Mouse (Mus musculus) heart, postnatal 25 days (tissue): ENCODE measurements at regions not wholly inside any gene's neighbourhood (a gene's known extent, or its start where the extent isn't known, plus 50 kb on each side); places are given as distances from the start of the nearest gene placed in this dataset.

Source experiments
- DNase-seq: peaks from one replicate; pipeline ENCODE4 v3.0.0; 2022; ENCODE audit warnings: low spot score
- intact Hi-C: fragments of 180-260 bp; cut with DNase I; formaldehyde crosslinking; loops from one replicate; pipeline ENCODE4 v1.15.1; 2025

DNA sequence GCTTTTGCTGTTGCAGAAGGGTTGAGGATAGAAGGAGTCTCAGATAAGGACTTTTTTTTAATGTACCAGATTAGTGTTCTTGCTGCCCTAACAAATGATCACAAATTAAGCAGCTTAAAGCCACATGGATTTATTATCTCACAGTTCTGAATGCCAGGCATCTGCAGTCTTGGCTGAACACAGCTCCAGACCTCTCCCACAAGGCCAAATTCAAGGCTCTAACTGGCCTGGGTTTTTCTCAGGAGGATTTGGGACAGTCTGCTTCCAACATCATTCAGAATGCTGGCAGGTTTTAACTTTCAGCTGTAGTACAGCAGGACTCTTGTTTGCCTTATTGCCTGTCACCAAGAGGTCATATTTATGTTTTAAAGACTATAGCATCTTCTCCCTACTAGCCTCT is 329.7 kb upstream of the Chrm2 start:
- intact Hi-C loops, result no loop called here
- no peak for DNase-seq

- intact Hi-C loops, result no loop called here
- DNase-seq, result no peak
Observed at GRCm38 (mm10) chr6:36060411-36060810, 327.5 kb upstream of the Chrm2 start.

GRCm38 (mm10) chr6:36064919-36065318 is 323.0 kb upstream of the Chrm2 start:
- DNase-seq, result no peak
- intact Hi-C loops, result no loop called here

DNA sequence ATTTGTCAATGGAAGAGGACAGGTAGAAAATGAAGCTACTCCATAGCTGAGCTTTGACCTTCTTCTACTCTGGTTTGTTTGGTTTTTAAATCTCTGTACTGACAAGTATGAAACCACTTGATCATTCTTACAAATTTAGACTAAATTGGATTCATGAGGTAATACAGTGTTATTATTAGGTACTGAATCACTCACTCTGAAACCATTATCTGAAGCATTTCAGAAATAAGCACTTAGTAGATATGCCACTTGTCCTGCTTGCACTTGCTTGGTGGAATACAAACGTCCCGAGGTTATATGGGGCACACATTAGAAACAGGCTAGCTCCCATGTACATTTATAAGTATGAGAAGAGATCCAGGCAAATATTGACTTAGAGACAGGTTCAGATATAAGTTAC is 319.2 kb upstream of the Chrm2 start:
- intact Hi-C loops, result no loop called here
- no peak for DNase-seq

DNA sequence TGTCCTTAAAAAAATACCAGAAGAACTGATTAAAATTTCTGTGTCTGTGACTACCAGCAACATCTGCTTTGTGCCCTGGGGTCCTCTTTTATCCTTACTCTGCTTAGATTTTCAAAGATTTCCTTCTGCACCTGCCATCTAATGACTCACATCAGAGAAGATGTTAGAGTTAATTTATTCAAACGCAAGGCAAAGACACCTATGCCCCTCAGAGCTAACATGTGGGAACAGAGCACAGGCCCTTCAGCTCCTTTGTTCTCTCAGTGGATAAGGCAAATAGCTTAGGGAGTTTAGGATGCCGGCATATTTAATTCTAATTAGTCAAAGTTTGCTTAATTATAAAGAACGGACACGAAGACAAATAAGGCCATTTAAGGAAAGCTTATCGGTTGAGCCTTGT is 308.3 kb upstream of the Chrm2 start:
- intact Hi-C loops, result no loop called here
- no peak for DNase-seq

GRCm38 (mm10) chr6:36093584-36093983 is 294.3 kb upstream of the Chrm2 start:
- intact Hi-C loops, result no loop called here
- no peak for DNase-seq

DNA sequence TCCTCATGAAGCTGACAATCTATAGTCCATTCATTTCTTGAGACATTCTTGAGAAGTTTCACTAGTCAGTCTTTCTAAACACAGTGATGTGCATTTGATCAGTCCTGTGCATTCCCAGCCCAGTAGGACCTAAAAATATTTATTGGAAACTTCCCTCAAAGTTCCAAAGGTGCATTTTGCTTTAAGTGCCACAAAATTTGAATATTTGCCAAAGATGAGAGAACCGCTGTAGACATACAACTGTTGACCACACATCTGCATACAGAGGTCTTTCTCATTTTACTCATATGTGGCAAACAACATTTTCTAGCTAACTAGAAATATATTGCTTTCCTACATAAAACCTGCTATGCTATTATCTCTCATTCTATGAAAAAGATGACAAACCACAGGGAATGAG is 293.8 kb upstream of the Chrm2 start:
- intact Hi-C loops, result no loop called here
- no peak for DNase-seq

- DNase-seq, result no peak
- intact Hi-C loops, result no loop called here
Observed at GRCm38 (mm10) chr6:36097391-36097790, 290.5 kb upstream of the Chrm2 start.

DNA sequence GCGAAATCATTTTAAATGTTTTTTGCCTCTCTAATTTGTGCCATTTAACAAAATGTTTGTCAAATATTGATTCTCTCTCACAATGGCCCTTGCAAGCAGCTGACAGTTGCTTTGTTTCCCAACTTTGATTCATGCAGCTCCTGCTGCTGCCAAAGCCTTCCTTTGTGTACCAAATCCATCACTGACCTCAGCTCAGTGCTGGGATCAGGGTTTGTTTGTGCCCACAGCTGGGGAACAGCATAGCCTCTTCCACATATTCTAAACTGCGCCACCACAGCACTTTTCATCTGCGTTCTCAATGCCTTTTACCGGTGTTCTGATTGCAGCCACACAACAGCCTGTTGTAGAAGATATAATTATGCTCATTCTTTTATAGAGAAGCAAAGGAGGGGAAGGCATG is 289.7 kb upstream of the Chrm2 start:
- DNase-seq, result no peak
- intact Hi-C loops, result no loop called here

GRCm38 (mm10) chr6:36108830-36109229 is 279.1 kb upstream of the Chrm2 start:
- no peak for DNase-seq
- intact Hi-C loops, result no loop called here

- no peak for DNase-seq
- intact Hi-C loops, result no loop called here
Observed at GRCm38 (mm10) chr6:36137223-36137622, 250.7 kb upstream of the Chrm2 start.

DNA sequence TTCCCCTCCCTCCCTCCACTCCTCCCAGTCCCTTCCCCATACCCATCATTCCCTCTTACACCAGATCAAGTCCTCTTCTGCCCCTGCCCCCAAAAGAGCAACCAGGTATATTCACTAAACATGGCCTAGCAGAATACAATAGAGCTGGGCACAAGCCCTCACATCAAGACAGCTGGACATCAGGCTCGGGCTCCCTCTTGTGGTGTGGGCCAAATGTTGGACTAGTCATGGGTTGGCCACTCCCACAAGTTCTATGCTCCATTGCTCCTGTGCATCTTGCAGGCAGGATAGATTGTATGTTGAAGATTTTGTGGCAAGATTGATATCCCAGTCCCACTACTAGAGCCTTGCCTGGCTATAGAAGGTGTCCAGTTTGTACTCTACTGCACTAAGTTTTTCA is 240.6 kb upstream of the Chrm2 start:
- intact Hi-C loops, result no loop called here
- DNase-seq, result no peak

GRCm38 (mm10) chr6:36174514-36174913 is 213.4 kb upstream of the Chrm2 start:
- intact Hi-C loops, result no loop called here
- DNase-seq, result no peak

DNA sequence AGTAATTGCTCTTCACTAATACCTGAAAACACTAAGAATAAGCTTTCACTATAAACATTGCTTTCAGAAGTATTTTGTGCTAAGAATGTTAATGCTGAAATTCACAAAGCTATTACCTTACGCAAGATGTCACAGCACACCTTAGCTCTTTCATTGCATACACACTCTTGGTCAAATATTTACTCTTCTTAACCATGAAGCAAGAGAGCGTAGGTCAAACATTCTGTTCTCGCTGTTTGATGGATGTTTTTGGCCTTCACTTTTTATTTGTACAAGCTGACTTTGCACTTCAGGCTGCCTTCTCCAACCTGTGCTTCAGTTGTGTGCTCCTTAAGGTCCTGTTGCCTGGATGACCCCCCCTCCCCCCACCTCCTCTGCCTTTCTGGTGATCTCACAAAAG is 212.8 kb upstream of the Chrm2 start:
- DNase-seq, result no peak
- intact Hi-C loops, result no loop called here

GRCm38 (mm10) chr6:36179895-36180294 is 208.0 kb upstream of the Chrm2 start:
- intact Hi-C loops, result no loop called here
- DNase-seq, result no peak

- no peak for DNase-seq
- intact Hi-C loops, result no loop called here
Observed at GRCm38 (mm10) chr6:36182698-36183097, 205.2 kb upstream of the Chrm2 start.

DNA sequence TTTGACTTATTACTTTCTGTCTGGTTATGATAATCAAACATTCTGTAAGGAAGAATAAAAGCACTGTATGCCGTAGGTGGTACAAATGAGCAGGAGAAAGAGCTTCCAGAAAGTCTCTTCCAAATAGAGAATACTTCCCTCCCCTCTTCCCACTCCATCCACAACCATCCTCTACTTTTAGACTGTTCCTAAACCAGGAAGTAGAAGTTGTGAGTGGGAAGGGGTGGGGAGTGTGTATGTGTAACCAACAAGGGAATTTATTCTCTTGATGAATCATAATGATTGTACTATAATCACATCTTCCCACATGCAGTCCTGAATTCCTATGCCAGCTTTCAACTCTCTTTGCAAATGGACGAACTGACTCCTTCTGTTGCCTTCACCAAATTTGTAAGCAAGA is 181.2 kb upstream of the Chrm2 start:
- no peak for DNase-seq
- intact Hi-C loops, result no loop called here

DNA sequence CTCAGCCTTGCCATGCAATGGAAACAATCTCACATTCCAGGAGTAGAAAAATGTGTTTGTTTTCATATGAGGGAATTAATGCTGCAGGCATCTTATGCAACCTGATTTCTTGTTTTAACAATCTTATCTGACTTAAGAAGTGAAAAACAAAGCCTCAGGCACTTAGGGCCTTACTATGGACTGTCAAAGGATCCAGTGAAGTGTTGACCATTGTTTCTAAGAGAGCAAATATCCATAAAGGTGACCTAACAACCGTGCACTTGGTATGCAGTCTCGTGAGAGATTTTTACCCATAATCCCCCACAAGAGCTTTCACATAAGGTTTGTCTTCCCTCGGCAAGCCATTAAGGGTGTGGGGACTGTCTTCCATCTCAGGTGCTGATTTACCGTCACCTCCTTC is 166.6 kb upstream of the Chrm2 start:
- intact Hi-C loops, result no loop called here

GRCm38 (mm10) chr6:36234438-36234837 is 153.4 kb upstream of the Chrm2 start:
- DNase-seq, result no peak
- intact Hi-C loops, result no loop called here

More for the DNA sequence above, 166.6 kb upstream of the Chrm2 start:
- no peak for DNase-seq

DNA sequence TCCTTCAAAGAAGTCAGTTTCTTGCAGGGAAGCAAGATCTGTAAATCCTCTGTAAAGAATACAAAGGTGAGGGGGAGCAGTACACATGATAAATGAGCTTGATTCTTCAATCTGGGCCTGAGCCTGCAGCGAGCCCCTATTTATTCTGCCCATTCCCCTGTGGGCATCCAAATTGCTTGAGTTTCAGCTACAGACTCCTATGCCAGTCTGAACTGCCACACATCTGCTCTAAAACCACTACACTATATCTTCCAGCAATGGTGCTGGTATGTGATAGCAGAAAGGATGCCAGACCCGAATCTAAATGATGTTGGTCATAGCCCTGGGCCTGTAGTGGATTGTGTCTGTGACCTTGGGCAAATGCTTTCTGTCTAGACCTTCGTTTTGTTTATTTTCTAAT is 140.9 kb upstream of the Chrm2 start:
- intact Hi-C loops, result loop anchor here (5.0 kb wide), 1 partner anchor 240 kb away; no protein-coding TSS in a partner anchor

GRCm38 (mm10) chr6:36248219-36248618 is 139.7 kb upstream of the Chrm2 start:
- intact Hi-C loops, result loop anchor here (5.0 kb wide), 1 partner anchor 241 kb away; no protein-coding TSS in a partner anchor

More for the DNA sequence above, 140.9 kb upstream of the Chrm2 start:
- DNase-seq, result no peak

GRCm38 (mm10) chr6:36249047-36249446 is 138.8 kb upstream of the Chrm2 start:
- intact Hi-C loops, result loop anchor here (5.0 kb wide), 1 partner anchor 242 kb away; no protein-coding TSS in a partner anchor
- no peak for DNase-seq

More at GRCm38 (mm10) chr6:36248219-36248618, 139.7 kb upstream of the Chrm2 start:
- DNase-seq, result no peak
